Mouse (Mus musculus): Measurements from ENCODE around the gene Pde4b.

GRCm38 (mm10) chr4:102620179-102620910, 533.0 kb downstream of the Pde4b start:
- TF ChIP-seq CTCF (IDR thresholded peaks at IDR 0.05; ENCODE audit: control insufficient read depth, insufficient read depth, insufficient read length) (no peak), MYOG (IDR thresholded peaks at IDR 0.05; ENCODE audit: control insufficient read depth, extremely low read depth, insufficient read length) (no peak), MYOD1 (IDR thresholded peaks at IDR 0.05; ENCODE audit: control insufficient read depth, insufficient read length, low read depth) (no peak), MAX (IDR thresholded peaks at IDR 0.05) (no peak), USF1 (IDR thresholded peaks at IDR 0.05; ENCODE audit: low read depth) (no peak), FOSL1 (IDR thresholded peaks at IDR 0.05; ENCODE audit: insufficient read depth, low read length, poor library complexity, severe bottlenecking) (no peak)

Data from C2C12 (cell line).